Mouse (Mus musculus) kidney, adult 2 months (tissue): ENCODE results near the gene Uhrf2. TPM values are rescaled to one million over a fixed set of nuclear protein-coding genes. Genes with fewer than 3 reads are reported as not detected.

ENCODE experiments used
- DNase-seq: peaks from one replicate; pipeline ENCODE4 v3.0.0; 2021
- H3K27ac ChIP-seq: fragments of 200-500 bp; 2 replicates; pipeline ENCODE4 v1.5.1; 2012; ENCODE audit warnings: low read depth, low read length, control low read depth, inconsistent platforms; ENCODE audit not compliant: insufficient read depth
- H3K27me3 ChIP-seq: fragments of 200-500 bp; replicated peaks from 2 replicates; pipeline ENCODE4 v1.6.1; 2012; ENCODE audit warnings: mild to moderate bottlenecking, moderate library complexity, low read length, inconsistent platforms; ENCODE audit not compliant: control insufficient read depth, insufficient read depth
- H3K36me3 ChIP-seq: fragments of 200-500 bp; 2 replicates; pipeline ENCODE4 v1.6.1; 2012; ENCODE audit warnings: mild to moderate bottlenecking, moderate library complexity, low read length, inconsistent platforms; ENCODE audit not compliant: control insufficient read depth, insufficient read depth
- H3K4me1 ChIP-seq: fragments of 200-500 bp; 2 replicates; pipeline ENCODE4 v1.6.1; 2011; ENCODE audit warnings: low read length; ENCODE audit not compliant: control insufficient read depth, insufficient read depth
- H3K4me3 ChIP-seq: fragments of 200-500 bp; 2 replicates; pipeline ENCODE4 v1.5.1; 2011; ENCODE audit warnings: mild to moderate bottlenecking, low read depth, low read length, control low read depth; ENCODE audit not compliant: insufficient read depth
- CTCF ChIP-seq: fragments of 200-500 bp; conservative IDR thresholded peaks from 2 replicates; pipeline ENCODE4 v1.5.1; 2011; ENCODE audit warnings: low read depth, mild to moderate bottlenecking, control low read depth, low read length, moderate library complexity, mixed read lengths; ENCODE audit not compliant: insufficient read depth, insufficient read length
- POLR2A ChIP-seq: fragments of 200-500 bp; IDR thresholded peaks from one replicate; pipeline ENCODE4 v1.6.1; 2011; ENCODE audit warnings: low read depth, low read length, control low read depth
- WGBS: fragments of 180-500 bp; shearing (Covaris S2); methylation state at CpG from one replicate; pipeline ENCODE4 v1.1.7; 2018; 5-methylcytosine and 5-hydroxymethylcytosine counted together
- polyA plus RNA-seq: library from polyadenylated mRNA; depleted of rRNA; stranded (reverse); fragments of >200 nt; gene quantifications from 2 replicates; pipeline ENCODE4 v1.2.3, GENCODE M21; 2012

Gene Uhrf2
- polyA plus RNA-seq, 1 experiment = 26.5 TPM

DNA sequence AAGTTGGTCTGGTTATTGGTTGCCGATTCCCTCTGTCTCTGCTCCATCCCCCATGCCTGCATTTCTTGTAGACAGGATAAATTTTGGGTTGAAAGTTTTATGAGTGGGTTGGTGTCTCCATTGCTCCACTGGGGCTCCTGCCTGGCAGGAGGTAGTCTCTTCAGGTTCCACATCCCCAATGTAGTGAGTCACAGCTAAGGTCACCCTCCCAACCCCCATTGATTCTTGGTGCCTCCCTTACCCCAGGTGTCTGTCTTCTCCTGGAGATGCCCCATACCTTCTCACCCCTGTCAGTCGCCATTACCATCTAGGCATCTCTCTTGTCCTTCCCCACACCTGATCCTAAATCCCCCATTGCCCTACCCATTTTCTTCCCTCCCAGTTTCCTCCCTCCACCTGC lies 23.9 kb downstream of the Uhrf2 start:
- no peak for DNase-seq
- H3K36me3 ChIP-seq = no peaks in the 10 kb centered on the region; the same call in 1 of the 2 replicates
- H3K4me1 ChIP-seq = no peaks in the 10 kb centered on the region
- H3K4me3 ChIP-seq = no peak overlapping the region
- WGBS = 97% methylated on average over 2 of the region's 2 CpGs
- no peaks in the 10 kb centered on the region for H3K27me3 ChIP-seq
- TF ChIP-seq POLR2A (no peak), CTCF (no peak)
- H3K27ac ChIP-seq = no peak overlapping the region

DNA sequence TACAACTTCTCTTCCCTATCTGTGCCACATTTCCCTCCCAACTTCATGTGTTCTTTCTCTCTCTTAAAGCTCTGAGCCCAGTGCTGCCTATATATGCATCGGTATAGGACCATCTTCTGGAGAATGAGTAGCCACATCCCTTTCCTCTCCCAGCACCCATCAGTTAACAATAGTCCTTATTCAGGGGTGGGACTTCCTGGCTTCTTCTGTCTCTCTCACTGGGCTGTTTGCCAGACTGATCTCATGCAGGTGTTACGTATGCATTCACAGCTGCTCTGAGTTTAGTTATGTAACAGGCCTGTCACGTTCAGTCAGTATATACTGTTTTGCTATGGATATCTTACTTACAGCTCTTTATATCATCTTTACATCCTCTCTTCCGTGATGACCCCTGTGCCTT lies 35.5 kb downstream of the Uhrf2 start:
- H3K27ac ChIP-seq = no peak overlapping the region

DNA sequence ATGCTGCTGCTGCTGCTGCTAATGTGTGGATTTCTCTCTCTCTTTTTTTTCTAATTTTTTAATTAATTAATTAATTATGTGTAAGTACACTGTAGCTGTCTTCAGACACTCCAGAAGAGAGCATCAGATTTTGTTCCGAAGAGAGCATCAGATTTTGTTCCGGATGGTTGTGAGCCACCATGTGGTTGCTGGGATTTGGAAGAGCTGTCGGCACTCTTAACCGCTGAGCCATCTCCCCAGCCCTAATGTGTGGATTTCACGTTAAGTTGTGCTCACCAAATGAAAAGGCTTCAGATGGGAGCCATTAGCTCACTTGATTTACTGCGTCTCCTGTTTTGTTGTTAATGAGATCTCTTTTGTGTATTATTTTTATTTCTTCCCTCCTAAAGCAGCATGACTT lies 59.9 kb downstream of the Uhrf2 start:
- no peak for DNase-seq
- Histone ChIP-seq H3K4me3 (no peak overlapping the region), H3K27ac (no peak overlapping the region), H3K4me1 (no peaks in the 10 kb centered on the region), H3K36me3 (peaks cover 6% of the 10 kb centered on the region), H3K27me3 (no peaks in the 10 kb centered on the region)
- 83% methylated on average over 6 of the region's 6 CpGs for WGBS
- TF ChIP-seq POLR2A (no peak), CTCF (no peak)

More for the DNA sequence above, 35.5 kb downstream of the Uhrf2 start:
- Histone ChIP-seq H3K4me1 (no peaks in the 10 kb centered on the region), H3K36me3 (no peaks in the 10 kb centered on the region), H3K27me3 (no peaks in the 10 kb centered on the region), H3K4me3 (no peak overlapping the region)
- no peak for DNase-seq
- WGBS = 65% methylated on average over 4 of the region's 4 CpGs
- TF ChIP-seq CTCF (no peak), POLR2A (no peak)

DNA sequence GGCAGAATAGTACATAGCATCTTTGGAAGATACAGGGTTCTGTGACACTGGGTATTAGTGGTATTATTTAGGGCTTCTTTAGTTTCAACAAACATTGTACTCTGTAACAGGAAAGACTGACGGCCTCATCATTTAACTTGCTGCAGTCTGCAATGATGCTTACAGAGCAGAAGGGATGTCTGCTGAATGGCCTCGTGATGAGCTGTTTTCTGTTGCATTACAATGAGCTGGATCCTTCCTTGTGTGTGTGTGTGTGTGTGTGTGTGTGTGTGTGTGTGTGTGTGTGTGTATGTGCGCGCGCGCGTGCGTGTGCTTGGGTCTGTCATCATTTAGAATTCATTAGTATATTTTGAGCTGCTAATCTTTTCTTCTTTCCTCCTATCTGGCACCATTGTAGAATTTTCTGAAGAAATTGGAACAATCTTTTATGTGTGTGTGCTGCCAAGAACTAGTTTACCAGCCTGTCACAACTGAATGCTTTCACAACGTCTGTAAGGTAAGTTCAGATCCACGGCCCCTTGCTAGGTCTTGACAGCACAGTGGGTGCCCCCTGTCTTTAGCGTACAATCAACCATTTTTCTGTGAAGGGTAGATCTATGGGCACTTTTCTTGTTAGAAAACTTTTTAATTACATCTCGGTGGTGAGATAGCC lies 61.5 kb downstream of the Uhrf2 start:
- no peaks in the 10 kb centered on the region for H3K27me3 ChIP-seq
- 85% methylated on average over 12 of the region's 12 CpGs for WGBS
- H3K4me1 ChIP-seq = no peaks in the 10 kb centered on the region
- no peak overlapping the region for H3K27ac ChIP-seq
- peaks cover 4% of the 10 kb centered on the region for H3K36me3 ChIP-seq
- TF ChIP-seq CTCF (no peak), POLR2A (no peak)
- no peak overlapping the region for H3K4me3 ChIP-seq
- no peak for DNase-seq

DNA sequence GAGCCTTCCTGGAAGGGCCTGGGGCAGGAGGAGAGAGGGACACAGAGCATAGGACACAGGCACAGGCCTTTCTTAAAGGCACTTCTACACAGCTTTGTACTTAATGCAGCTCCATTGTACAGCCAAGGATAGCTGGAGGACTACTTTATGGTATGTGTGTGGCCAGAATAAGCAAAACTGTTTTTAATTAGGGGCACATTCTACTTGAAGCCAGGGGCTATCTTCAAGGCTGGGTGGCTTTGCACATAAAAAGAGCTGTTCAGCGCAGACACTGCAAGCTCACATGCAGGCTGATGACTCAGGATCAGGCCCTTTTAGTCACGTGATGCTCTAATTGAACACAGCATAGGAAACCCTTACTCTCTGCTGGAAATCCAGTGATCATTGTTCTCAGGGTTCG lies 65.9 kb downstream of the Uhrf2 start:
- H3K27ac ChIP-seq = no peak overlapping the region
- H3K36me3 ChIP-seq = peaks cover 1% of the 10 kb centered on the region
- H3K4me3 ChIP-seq = no peak overlapping the region
- DNase-seq = peak; percentile 14
- H3K4me1 ChIP-seq = no peaks in the 10 kb centered on the region
- TF ChIP-seq POLR2A (no peak), CTCF (no peak)
- no peaks in the 10 kb centered on the region for H3K27me3 ChIP-seq
- WGBS = 55% methylated on average over 3 of the region's 3 CpGs

DNA sequence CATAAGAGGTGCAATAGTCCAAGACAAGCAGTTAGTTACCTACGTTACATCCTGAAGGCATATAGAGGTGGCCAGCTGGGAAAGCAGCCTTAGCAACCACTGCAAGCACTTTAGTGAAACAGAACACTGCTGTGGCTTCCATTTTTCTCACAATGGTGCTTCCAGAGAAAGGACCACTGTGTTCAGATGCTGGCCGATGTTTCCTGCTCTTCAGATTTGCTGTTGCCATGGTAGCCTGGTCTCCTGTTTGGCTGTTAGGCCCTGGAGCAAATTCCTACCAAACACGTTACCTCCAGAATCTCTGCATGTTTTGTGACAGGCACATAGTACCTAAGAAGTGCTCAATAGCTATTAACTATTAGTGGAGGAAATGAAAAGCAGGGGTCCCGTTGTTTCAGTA lies 66.7 kb downstream of the Uhrf2 start:
- H3K27ac ChIP-seq = no peak overlapping the region
- no peak for TF ChIP-seq CTCF
- TF ChIP-seq POLR2A = no peak
- H3K36me3 ChIP-seq = peaks cover 1% of the 10 kb centered on the region
- DNase-seq = peak; percentile 6
- no peak overlapping the region for H3K4me3 ChIP-seq
- no peaks in the 10 kb centered on the region for H3K4me1 ChIP-seq
- H3K27me3 ChIP-seq = no peaks in the 10 kb centered on the region
- 79% methylated on average over 4 of the region's 4 CpGs for WGBS

DNA sequence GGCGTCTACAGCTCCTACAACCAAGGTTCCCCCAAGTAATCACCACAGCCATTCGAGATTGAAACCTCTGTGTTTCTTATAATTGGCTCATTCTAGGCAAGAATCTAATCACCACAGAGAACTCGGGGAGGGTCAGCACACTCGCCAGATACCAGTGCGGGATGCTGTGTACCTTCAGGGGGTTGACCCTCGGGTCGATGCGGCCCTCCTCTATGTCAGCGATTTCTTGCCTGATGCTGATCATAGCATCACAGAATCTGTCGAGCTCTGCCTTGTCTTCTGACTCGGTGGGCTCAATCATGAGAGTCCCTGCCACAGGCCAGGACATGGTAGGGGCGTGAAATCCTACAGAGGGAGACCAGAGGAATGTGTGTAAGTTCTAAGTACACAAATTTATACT lies 70.3 kb downstream of the Uhrf2 start:
- WGBS = 97% methylated on average over 12 of the region's 12 CpGs
- H3K4me1 ChIP-seq = no peaks in the 10 kb centered on the region
- H3K4me3 ChIP-seq = no peak overlapping the region
- no peak for DNase-seq
- H3K27me3 ChIP-seq = no peaks in the 10 kb centered on the region
- TF ChIP-seq CTCF (no peak), POLR2A (no peak)
- H3K27ac ChIP-seq = no peak overlapping the region
- no peaks in the 10 kb centered on the region for H3K36me3 ChIP-seq
